Mouse (Mus musculus) embryonic fibroblast, embryonic 13.5 days (primary cell): ENCODE data around the gene Kif26b.

Experiments used
- CTCF ChIP-seq: IDR thresholded peaks from 2 replicates; pipeline ENCODE4 v1.5.1; 2011; ENCODE audit warnings: mild to moderate bottlenecking, control low read depth, low read length, moderate library complexity, borderline replicate concordance; ENCODE audit not compliant: insufficient read depth
- POLR2A ChIP-seq: IDR thresholded peaks from 2 replicates; pipeline ENCODE4 v1.6.1; 2011; ENCODE audit warnings: low read depth, mild to moderate bottlenecking, control low read depth, low read length, moderate library complexity

GRCm38 (mm10) chr1:178552278-178552897, 23.5 kb downstream of the Kif26b start:
- TF ChIP-seq POLR2A (no peak), CTCF (no peak)
